Mouse (Mus musculus) cortical plate, adult 2 months (tissue): ENCODE data around the gene Dthd1.

Source experiments
- CTCF ChIP-seq: fragments of 200-500 bp; IDR thresholded peaks from 2 replicates; pipeline ENCODE4 v1.5.1; 2011; ENCODE audit warnings: mild to moderate bottlenecking, control low read depth, low read length; ENCODE audit not compliant: insufficient read depth; ENCODE audit errors: extremely low read depth
- POLR2A ChIP-seq: fragments of 200-500 bp; IDR thresholded peaks from 2 replicates; pipeline ENCODE4 v1.6.1; 2011; ENCODE audit warnings: mild to moderate bottlenecking, low read length, control low read depth; ENCODE audit not compliant: insufficient read depth; ENCODE audit errors: extremely low read depth

- no peak for TF ChIP-seq POLR2A
- no peak for TF ChIP-seq CTCF
Measured at GRCm38 (mm10) chr5:62851337-62851736, 37.7 kb downstream of the Dthd1 start.
